Mouse (Mus musculus) stomach, postnatal 0 days (tissue): ENCODE measurements at regions not wholly inside any gene's neighbourhood (a gene's known extent, or its start where the extent isn't known, plus 50 kb on each side); places are given as distances from the start of the nearest gene placed in this dataset.

Experiments
- CTCF ChIP-seq: IDR thresholded peaks from 2 replicates; pipeline ENCODE4 v1.5.1; 2016; ENCODE audit warnings: antibody characterized with exemption, low read depth, mild to moderate bottlenecking, moderate library complexity
- EP300 ChIP-seq: optimal IDR thresholded peaks from 2 replicates; pipeline ENCODE3; 2016; ENCODE audit warnings: antibody characterized with exemption

GRCm38 (mm10) chr14:105668969-105669368 lies 227.7 kb downstream of the Spry2 start:
- TF ChIP-seq CTCF (no peak), EP300 (no peak)
